Mouse (Mus musculus) MN1 (cell line): ENCODE data around the gene Vmn1r196.
"Not testable (repeated sequence)": the region's sequence is repeated elsewhere in the genome, so short reads cannot be mapped to it uniquely, and the experiment has no call there.

Source experiments
- DNase-seq: peaks from one replicate; pipeline ENCODE4 v3.0.0-alpha.2; 2016; ENCODE audit warnings: low spot score

The Vmn1r196 gene

DNA sequence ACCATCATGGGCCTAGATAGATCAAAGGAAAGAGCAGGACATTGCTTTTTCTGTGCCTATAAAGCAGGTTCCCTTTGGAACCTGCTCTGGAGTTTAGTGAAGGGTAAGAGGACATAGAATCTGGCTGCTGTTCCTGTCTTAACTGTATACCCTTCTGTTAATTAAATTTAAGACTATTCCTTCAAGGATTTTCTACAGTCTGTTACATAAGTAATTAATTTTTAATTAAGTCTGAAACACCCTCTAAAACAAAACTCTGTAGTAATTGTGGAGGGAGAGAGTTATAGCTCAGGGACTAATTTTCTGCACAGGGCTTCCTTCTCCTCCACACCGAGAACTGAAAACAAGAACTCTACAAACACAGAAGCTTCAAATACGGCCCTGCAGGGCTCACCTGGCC lies at the start of gene Vmn1r196:
Gene Vmn1r196, plus strand, starts transcription at position 301 of the 400 bp plus-strand sequence.
- no peak for DNase-seq

DNA sequence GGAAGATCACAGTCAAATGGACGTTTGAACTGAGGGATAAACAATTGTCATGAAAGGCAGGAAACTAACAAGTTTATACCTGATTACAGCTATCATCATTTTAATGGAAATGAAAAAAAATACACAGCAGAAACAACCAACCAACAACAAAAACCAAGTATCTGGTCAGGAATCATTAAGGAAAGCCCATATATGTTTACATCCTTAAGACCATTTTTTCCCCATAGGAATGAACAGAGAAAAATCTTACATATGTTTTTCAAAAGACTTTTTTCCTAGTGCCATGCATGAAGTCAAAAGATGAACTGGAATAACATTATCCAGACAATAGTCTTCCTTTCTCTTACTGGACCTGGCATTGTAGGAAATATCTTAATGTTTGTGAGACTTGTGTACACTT lies 45.8 kb upstream of the Vmn1r196 start, which contains the start of gene Vmn1r194:
Gene Vmn1r194, plus strand, starts transcription at position 301 of the 400 bp plus-strand sequence.
- no peak for DNase-seq

DNA sequence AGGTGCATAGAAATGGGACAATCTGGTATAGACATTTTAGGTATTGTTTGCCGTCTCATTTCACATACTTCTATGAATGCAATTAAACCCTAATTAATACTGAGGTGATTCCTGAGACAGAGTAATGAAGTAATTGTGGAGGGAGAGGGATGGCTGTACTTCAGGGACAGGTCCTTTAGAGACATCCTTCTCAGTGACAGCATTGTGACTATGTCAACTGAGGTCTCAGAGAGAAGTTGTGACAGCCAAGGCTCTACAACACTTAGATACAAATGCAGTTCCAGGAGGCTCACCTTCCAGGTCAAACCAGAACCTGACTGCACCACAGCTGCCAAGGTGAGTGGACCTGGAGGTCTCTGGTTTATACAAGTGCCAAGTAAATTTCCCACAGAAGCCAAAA lies 19.5 kb upstream of the Vmn1r196 start, which contains the start of gene Vmn1r195:
Gene Vmn1r195, plus strand, starts transcription at position 301 of the 400 bp plus-strand sequence.
- DNase-seq, result not testable (repeated sequence)

DNA sequence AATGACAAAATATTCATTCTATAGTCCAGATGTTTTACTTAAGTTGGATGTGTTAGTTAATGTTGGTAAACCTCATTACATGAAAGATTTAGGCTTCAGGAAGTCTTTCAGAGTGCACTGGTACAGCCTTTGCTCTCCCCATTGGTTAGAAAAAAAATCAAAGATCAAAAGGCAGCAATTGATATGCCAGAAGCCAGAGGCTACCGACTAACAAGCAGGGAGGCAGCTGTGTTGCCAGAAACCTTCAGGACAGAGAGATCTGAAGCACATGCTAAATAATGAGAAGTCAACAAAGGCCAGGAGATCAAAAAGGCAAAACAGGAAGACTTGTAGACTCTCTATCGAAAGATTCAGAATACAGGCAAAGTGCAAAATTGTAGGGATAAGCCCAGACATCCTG lies 18.0 kb upstream of the Vmn1r196 start:
- no peak for DNase-seq

DNA sequence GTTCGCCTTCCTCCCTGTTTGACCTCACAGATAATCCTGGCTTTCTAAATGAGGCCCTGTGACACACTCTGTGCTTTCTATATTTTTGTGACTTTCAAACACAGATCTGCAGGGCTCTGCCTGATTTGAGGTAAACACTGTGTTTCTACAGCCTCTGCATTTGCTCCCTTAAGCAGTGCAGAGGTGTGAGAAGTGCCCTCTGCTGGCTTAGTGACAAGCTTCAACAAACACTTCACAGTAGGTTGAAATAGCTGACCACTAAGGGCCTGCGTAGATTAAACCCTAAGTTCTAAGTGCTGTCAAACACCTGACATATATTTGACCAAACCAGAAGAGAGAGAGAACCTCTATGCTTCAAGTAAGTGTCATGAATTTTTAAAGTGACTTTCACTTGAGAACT lies 5.1 kb upstream of the Vmn1r196 start:
- no peak for DNase-seq

DNA sequence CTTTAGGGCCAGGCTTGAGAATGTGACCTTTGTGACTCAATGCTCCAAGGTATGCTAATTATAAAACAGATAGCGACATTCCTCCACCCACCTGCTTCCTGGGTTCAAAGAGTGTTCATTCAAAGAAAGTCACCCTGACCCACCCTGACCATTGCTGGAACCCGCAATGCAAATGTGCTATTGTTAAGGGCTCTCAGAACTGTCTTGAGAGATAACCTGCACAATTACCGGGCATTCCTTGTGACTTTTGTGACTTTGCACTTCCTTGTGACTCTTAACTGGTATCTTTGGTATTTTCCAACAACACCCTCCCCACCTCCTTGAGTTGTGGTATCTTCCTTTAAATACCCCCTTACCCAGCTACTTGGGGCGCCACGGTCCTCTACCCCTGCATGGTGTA lies 18.4 kb downstream of the Vmn1r196 start:
- DNase-seq, result not testable (repeated sequence)

DNA sequence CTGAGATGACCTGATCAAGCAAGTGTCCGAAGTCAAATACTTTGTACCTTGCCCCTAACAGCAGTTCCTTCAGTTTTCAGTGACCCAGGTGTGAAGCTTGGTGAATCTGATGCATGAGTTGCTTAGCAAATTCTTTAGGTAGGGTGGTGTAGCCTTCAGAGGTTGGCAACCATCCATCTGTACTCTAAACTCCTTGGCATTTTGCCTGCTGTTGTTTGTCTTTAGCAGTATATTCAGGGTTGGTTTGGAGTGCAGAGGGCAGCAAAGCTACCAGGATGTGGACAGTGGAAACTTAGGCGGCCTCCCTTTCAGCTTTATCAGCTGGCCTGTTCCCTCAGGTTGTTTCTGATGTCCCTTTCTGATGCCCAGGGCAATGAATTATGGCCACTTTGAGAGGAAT lies 25.6 kb downstream of the Vmn1r196 start:
- no peak for DNase-seq

DNA sequence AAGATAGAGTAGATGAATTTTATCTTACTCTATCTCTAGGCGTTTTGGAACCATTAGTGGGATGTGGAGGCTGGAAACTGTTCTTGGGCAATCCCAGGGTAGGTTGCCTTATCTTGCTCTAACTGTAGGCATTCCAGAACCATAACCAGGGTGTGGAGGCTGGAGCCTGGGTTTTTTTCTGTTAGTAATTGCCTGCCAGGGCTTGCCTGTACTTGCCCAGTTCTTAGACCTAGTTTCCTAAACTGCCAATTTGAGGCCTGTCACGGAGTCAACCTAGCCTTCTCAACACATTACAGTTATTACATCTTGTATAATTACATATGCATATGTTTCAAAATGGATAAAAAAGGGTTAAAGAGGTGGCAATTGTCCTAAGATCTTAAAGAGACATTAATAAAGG lies 27.6 kb downstream of the Vmn1r196 start:
- DNase-seq, result no peak

DNA sequence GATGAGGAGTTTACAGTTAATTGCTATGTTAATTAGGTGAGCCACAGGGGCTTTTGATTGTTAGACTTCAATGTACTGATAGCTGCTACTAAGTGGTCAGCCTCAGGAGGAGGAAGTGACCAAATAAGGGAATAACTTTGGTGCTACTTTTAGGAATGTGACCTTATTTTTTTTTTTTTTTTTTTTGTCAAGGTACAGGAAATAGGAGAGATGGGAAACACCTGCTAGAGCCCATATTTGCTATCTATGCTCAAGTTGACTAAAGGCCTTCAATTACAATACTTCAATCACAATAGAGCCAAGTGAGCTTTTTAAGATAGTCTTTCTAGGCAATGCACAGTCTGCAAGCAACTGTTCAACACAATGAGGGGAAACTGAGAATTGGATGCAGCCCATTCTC lies 30.4 kb downstream of the Vmn1r196 start:
- no peak for DNase-seq

DNA sequence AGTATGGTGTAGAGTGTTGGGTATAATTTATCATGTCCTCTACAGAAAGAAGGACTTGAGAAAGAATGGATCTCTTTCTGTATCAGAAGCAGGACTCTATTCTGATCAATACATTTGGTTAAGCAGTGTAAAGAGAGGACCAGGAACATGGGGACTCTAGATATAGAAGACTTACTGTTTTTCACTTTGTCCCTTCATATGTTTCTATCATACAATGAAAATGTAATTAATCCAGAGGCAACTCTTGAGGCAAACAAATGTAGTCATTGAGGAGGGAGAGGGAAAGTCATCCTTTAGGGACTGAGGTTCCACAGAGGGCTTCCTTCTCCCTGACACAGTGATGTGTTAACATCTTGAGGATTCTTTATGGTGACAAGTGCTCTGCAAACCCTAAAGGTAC lies 34.6 kb downstream of the Vmn1r196 start, which contains the start of gene Vmn1r197:
Gene Vmn1r197, plus strand, starts transcription at position 301 of the 400 bp plus-strand sequence.
- DNase-seq, result no peak

DNA sequence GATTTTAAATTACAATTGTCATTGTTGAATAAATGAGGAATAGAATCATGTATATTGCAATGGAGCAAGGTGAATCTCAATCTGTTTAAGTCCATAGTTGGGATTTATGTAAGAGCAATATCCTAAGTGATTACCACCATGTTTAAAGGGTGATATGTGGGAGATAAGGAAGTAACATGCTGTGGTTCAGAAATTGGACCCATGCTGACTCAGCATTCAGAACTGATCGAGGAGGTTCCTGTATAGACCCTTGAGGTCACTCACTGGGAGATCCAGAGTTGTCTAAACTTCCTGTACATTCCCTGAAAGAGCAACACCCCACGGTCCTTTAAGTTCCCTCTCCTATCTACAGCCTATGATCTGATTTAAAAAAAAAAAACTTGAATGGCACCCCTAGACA lies 43.5 kb downstream of the Vmn1r196 start:
- no peak for DNase-seq

DNA sequence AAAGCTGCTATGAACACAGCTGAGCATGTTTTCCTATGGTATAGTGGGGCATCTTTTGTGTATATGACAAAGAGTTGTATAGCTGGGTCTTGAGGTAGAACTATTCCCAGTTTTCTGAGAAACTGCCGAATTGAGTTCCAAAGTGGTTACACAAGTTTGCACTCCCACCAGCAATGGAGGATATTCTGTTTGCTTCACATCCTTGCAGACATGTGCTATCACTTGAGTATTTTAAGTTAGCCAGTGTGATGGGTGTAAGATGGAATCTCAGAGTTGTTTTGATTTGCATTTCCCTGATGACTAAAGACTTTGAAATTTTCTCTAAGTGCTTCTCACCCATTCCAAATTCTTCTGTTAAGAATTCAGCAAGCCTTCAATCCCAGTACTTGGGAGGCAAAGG lies 45.8 kb downstream of the Vmn1r196 start:
- no peak for DNase-seq
